In the genomic region with DNA sequence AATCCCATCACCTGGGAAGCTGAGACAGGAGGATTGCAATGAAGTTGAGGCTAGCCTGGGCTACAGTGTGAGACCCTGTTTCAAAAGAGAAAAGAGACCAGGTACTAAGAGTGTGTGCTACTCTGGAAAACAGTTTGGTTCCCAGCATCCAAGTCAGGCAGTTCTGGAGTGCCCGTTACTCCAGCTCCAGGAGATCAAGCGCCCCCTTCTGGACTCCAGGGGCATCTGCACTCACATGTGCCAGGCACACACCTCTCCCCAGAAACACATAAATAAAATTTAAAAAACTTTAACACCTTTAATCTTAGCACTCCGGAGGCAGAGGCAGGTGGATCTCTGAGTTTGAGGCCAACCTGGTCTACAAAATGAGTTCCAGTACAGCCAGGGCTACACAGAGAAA, we compare ENCODE assay signal across 19 mouse cellular contexts. TPM values are rescaled to one million over a fixed set of nuclear protein-coding genes. Genes with fewer than 3 reads are reported as not detected.
"Had no signal": no experiment of that assay in that cellular context is flagged by ENCODE, and none has a peak within 500 bp of the region (broad histone marks: within the 10 kb centered on the region; RNA-seq: fewer than 3 reads in every experiment).

No protein-coding gene starts in this region.

- ATAC-seq: liver, embryonic 12.5 days had no signal

- H3K4me3 ChIP-seq: kidney, embryonic 15.5 days; limb, embryonic 10.5 days; limb, embryonic 13.5 days; liver, embryonic 12.5 days; lung, embryonic 15.5 days had no signal

- H3K4me2 ChIP-seq: kidney, embryonic 15.5 days; limb, embryonic 13.5 days; liver, embryonic 12.5 days; lung, embryonic 15.5 days; midbrain, embryonic 11.5 days had no signal

- H3K27ac ChIP-seq: kidney, embryonic 15.5 days; limb, embryonic 10.5 days; limb, embryonic 13.5 days; liver, embryonic 12.5 days; lung, embryonic 15.5 days had no signal

- H3K9ac ChIP-seq: kidney, embryonic 15.5 days; limb, embryonic 13.5 days; liver, embryonic 12.5 days; lung, embryonic 15.5 days had no signal

- H3K9me3 ChIP-seq: kidney, embryonic 15.5 days; limb, embryonic 10.5 days; limb, embryonic 13.5 days; liver, embryonic 12.5 days; lung, embryonic 15.5 days had no signal

- H3K4me1 ChIP-seq: liver, embryonic 12.5 days; lung, embryonic 15.5 days had no signal

- H3K36me3 ChIP-seq: kidney, embryonic 15.5 days; limb, embryonic 10.5 days; limb, embryonic 13.5 days; liver, embryonic 12.5 days; lung, embryonic 15.5 days had no signal

RNA-seq across cellular contexts. Expression of gene Cd300e, which starts 19.4 kb away (rescaled TPM):
- total RNA-seq: layer of hippocampus, postnatal 10 days; layer of hippocampus, postnatal 36 days; left cerebral cortex, postnatal 25 days; megakaryocyte-erythroid progenitor cell, adult 5-6 weeks; midbrain, postnatal 0 days had no signal
- polyA plus RNA-seq: kidney, embryonic 15.5 days; limb, embryonic 10.5 days; midbrain, embryonic 11.5 days; midbrain, embryonic 14.5 days; neural tube, embryonic 11.5 days; neural tube, embryonic 14.5 days had no signal

RNA-seq across cellular contexts. Expression of gene Cd300ld3, which starts 33.2 kb away (rescaled TPM):
- total RNA-seq: layer of hippocampus, postnatal 10 days; layer of hippocampus, postnatal 36 days had no signal
- polyA plus RNA-seq: kidney, embryonic 15.5 days; limb, embryonic 10.5 days; limb, embryonic 13.5 days; liver, embryonic 16.5 days; lung, embryonic 15.5 days; midbrain, embryonic 11.5 days; midbrain, embryonic 14.5 days; midbrain, postnatal 0 days; neural tube, embryonic 11.5 days; neural tube, embryonic 14.5 days; stomach, embryonic 16.5 days; thymus, postnatal 0 days had no signal

RNA-seq across cellular contexts. Expression of gene Cd300ld5, which starts 43.8 kb away (rescaled TPM):
- total RNA-seq: megakaryocyte progenitor cell, adult 5-6 weeks had no signal
- polyA plus RNA-seq: kidney, embryonic 15.5 days; limb, embryonic 10.5 days; limb, embryonic 13.5 days; liver, embryonic 12.5 days; liver, embryonic 16.5 days; lung, embryonic 15.5 days; midbrain, embryonic 11.5 days; midbrain, embryonic 14.5 days; midbrain, postnatal 0 days; neural tube, embryonic 11.5 days; neural tube, embryonic 14.5 days; small intestine, adult 2 months; stomach, embryonic 16.5 days; thymus, postnatal 0 days had no signal

RNA-seq across cellular contexts. Expression of gene Cd300lf, which starts 52.4 kb away (rescaled TPM):
- polyA plus RNA-seq: midbrain, embryonic 11.5 days; midbrain, embryonic 14.5 days; neural tube, embryonic 11.5 days had no signal
